Mouse (Mus musculus): ENCODE data around the gene Arx.

The Arx gene

GRCm38 (mm10) chrX:93286291-93286893, at the start of gene Arx:
Gene Arx (plus strand): TSS chrX:93286445.
- peak in 1 of 2 experiments; percentile 13 for DNase-seq (ENCODE audit: low spot score in 2 of 2)

- no peak for DNase-seq (ENCODE audit: low spot score in 2 of 2)
These were observed 34.9 kb upstream of the Arx start for GRCm38 (mm10) chrX:93251329-93251728.

GRCm38 (mm10) chrX:93275689-93276088, 10.6 kb upstream of the Arx start:
- no peak for DNase-seq (ENCODE audit: low spot score in 2 of 2)

- no peak for DNase-seq (ENCODE audit: low spot score in 2 of 2)
These were observed 6.3 kb upstream of the Arx start for GRCm38 (mm10) chrX:93279940-93280339.

GRCm38 (mm10) chrX:93281028-93281723, 5.1 kb upstream of the Arx start:
- peak in 1 of 2 experiments; percentile 41 for DNase-seq (ENCODE audit: low spot score in 2 of 2)

GRCm38 (mm10) chrX:93281756-93282155, 4.5 kb upstream of the Arx start:
- DNase-seq (ENCODE audit: low spot score in 2 of 2): no peak

GRCm38 (mm10) chrX:93285091-93285490, 1.2 kb upstream of the Arx start:
- no peak for DNase-seq (ENCODE audit: low spot score in 2 of 2)

- DNase-seq (ENCODE audit: low spot score in 2 of 2): no peak
These were observed 2.1 kb downstream of the Arx start for GRCm38 (mm10) chrX:93288339-93288738.

- DNase-seq (ENCODE audit: low spot score in 2 of 2): no peak
These were observed 2.8 kb downstream of the Arx start for GRCm38 (mm10) chrX:93289076-93289475.

GRCm38 (mm10) chrX:93289851-93290380, 3.7 kb downstream of the Arx start:
- no peak for DNase-seq (ENCODE audit: low spot score in 2 of 2)

GRCm38 (mm10) chrX:93292031-93292430, 5.8 kb downstream of the Arx start:
- DNase-seq (ENCODE audit: low spot score in 2 of 2): no peak

GRCm38 (mm10) chrX:93294736-93295490, 8.7 kb downstream of the Arx start:
- DNase-seq (ENCODE audit: low spot score in 2 of 2): no peak

- no peak for DNase-seq (ENCODE audit: low spot score in 2 of 2)
These were observed 9.6 kb downstream of the Arx start for GRCm38 (mm10) chrX:93295819-93296218.

- DNase-seq (ENCODE audit: low spot score in 2 of 2): no peak
These were observed 10.8 kb downstream of the Arx start for GRCm38 (mm10) chrX:93297001-93297441.

GRCm38 (mm10) chrX:93299046-93299626, 12.9 kb downstream of the Arx start:
- DNase-seq (ENCODE audit: low spot score in 2 of 2): no peak

- no peak for DNase-seq (ENCODE audit: low spot score in 2 of 2)
These were observed 13.5 kb downstream of the Arx start for GRCm38 (mm10) chrX:93299771-93300170.

- no peak for DNase-seq (ENCODE audit: low spot score in 2 of 2)
These were observed 14.1 kb downstream of the Arx start for GRCm38 (mm10) chrX:93300183-93300815.

GRCm38 (mm10) chrX:93301798-93302197, 15.6 kb downstream of the Arx start:
- DNase-seq (ENCODE audit: low spot score in 2 of 2): no peak

GRCm38 (mm10) chrX:93305780-93306179, 19.5 kb downstream of the Arx start:
- DNase-seq (ENCODE audit: low spot score in 2 of 2): no peak

- no peak for DNase-seq (ENCODE audit: low spot score in 2 of 2)
These were observed 31.3 kb downstream of the Arx start for GRCm38 (mm10) chrX:93317577-93317976.

- DNase-seq (ENCODE audit: low spot score in 2 of 2): no peak
These were observed 33.7 kb downstream of the Arx start for GRCm38 (mm10) chrX:93319979-93320378.

GRCm38 (mm10) chrX:93321336-93321735, 35.1 kb downstream of the Arx start:
- DNase-seq (ENCODE audit: low spot score in 2 of 2): no peak
